Mouse (Mus musculus) A20 (cell line): ENCODE data around the gene Atg4a-ps.

Experiments used
- DNase-seq: peaks from one replicate; pipeline ENCODE4 v3.0.0-alpha.2; 2011; ENCODE audit warnings: low read depth, low spot score

The Atg4a-ps gene

GRCm38 (mm10) chr3:103627661-103628060 lies 18.2 kb downstream of the Atg4a-ps start:
- no peak for DNase-seq

DNA sequence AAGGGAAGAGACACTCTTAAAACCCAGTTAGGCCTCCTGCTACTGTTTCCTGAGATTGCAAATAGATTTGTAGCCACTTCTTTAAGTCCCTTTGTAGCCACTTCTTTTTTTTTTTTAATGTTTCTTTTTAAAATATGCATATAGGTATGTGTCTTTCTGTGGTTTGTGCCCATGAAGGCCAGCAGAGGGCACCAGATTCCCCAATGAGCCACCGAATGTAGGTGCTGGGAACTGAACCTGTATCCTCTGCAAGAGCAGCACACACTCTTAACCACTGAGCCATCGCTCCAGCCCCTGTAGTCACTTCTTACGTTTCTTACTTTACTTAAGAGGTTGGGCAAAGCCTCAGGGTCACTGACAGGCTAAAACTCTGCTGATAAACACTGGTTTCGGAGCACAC lies 19.4 kb downstream of the Atg4a-ps start:
- peak; percentile 7 for DNase-seq

GRCm38 (mm10) chr3:103625169-103625568 lies 20.7 kb downstream of the Atg4a-ps start:
- no peak for DNase-seq

GRCm38 (mm10) chr3:103624591-103625051 lies 21.2 kb downstream of the Atg4a-ps start:
- no peak for DNase-seq

- DNase-seq, result no peak
Measured at GRCm38 (mm10) chr3:103623893-103624470, 21.9 kb downstream of the Atg4a-ps start.

DNA sequence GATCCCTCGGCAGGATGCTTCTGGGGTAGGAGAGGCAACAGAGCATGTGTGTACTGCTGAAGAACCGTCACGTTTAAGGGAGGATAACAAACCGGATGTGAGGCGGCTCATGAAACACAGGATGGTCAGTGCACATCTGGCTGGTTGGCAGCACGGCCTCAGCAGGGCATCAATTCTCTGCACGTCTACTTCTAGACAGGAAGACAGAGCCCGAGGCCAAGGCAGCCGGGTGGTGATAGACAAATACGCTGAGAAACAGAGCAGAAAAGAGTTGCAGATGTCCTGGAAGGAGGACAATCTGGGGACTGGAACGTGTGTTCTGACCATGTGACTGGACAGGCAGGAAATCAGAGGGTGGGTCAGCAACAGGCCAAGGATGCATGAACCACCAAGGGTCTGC lies 25.8 kb downstream of the Atg4a-ps start:
- no peak for DNase-seq

DNA sequence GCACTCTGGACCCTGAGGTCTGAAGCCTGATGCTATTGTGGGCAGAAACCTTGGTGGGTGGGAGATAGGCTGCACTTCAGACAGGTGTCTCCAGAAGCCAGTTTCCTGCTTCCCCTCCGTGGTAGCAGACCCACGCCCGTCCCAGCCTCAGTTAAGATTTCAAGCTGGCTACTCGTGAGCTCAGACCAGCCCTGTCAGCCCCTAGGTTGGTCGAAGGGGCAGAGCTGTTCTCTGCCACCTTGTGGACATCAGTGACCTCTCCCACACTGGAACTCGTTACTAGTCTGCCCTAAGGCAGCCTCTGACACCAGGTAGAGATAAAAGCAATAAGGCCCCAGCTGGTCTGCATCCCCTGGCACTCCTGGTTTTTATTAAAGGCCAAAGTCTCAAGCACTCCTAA lies 28.9 kb downstream of the Atg4a-ps start:
- DNase-seq, result no peak

- DNase-seq, result no peak
Measured at GRCm38 (mm10) chr3:103615621-103616020, 30.2 kb downstream of the Atg4a-ps start.

- DNase-seq, result no peak
Measured at GRCm38 (mm10) chr3:103612636-103613355, 33.1 kb downstream of the Atg4a-ps start.

GRCm38 (mm10) chr3:103610231-103610630 lies 35.6 kb downstream of the Atg4a-ps start:
- no peak for DNase-seq

DNA sequence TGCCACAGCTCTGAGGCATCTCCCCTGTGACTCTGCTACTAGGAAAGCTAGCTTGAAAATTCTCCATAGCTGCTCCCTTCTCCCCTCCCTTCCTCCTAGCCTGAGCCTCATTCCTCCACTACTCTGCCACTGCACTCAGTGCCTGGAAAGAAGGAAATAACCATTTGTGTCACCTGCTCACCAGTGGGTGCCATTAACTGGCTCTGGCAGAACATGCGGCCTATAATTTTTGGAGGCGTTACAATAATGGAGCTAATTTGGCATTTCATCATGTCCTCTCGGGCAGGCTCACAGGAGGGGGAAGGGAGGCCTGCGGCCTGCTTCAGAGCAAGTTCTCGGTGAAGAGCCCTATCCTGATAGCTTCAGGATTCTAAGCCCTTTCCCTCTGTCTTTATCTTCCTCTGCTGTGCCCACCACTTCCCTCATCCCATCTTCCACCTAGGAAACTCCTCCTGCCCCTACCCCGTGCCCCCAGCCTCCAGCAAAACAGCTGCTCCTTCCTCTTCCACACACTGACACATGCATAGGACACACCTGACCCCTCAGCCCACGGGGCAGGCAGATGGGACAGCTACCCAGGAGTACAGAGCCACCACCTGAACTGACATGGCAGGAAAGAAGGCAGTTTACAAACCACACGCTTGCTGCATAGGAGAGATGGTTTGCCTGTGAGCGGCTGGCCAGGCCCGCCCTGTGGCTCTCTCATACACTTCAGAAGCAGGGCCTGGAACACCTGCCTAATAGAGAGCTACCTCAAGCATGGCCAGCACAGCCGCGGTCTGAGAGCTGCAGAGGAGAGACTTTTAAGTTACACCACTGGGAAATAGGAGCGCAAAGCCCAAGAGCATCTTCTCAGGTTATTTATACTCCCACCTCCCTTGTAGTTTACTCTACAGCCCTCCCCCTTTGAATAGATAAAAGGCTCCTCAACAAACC lies 38.9 kb downstream of the Atg4a-ps start:
- DNase-seq, result no peak

DNA sequence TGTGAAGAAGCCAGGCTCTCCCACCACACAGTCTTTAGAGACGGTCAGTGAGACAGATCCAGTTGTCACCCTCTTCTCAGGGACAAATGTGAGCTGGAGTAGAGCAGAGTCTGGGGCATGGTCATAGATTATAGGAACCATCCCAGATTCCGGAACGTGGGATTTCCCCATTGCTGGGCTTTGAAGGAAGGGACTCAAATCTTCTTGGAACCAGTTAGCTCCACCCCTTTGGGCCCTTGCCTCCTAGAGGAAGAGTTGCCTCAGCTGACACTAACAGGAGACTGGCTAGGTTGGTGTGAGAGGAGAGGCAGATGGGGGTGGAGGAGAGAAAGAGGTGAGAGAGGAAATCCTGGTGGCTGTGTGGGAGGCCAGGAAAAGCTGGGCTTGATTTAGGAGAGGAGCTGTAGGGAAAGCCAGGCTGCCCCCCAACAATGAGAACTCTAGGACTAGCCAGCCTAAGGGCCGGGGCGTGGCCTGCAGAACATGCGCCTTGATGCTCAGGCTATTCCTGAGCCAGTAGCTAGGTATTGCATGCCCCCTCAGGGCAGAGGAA lies 39.7 kb downstream of the Atg4a-ps start:
- DNase-seq, result no peak

GRCm38 (mm10) chr3:103601561-103601960 lies 44.3 kb downstream of the Atg4a-ps start:
- DNase-seq, result no peak

DNA sequence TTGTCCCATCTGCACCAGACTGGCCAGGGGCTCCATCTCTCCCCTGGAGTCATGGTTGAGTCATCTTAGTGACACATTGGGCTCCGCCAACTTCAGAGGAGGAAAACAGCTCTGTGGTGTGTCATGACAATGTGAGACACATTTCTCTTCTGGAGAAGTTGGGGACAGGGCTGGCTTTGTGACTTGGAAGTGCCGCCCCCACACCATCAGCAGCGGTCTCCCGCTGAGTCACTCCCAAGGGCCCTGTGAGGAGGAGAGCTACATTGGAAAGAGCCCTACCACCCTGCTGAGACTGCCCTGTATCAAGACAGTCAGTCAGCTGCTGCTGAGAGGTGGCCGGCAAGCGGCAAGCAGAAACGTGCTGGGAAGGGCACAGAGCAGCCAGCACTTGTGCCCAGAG lies 44.9 kb downstream of the Atg4a-ps start:
- no peak for DNase-seq

GRCm38 (mm10) chr3:103597586-103597985 lies 48.3 kb downstream of the Atg4a-ps start:
- no peak for DNase-seq

DNA sequence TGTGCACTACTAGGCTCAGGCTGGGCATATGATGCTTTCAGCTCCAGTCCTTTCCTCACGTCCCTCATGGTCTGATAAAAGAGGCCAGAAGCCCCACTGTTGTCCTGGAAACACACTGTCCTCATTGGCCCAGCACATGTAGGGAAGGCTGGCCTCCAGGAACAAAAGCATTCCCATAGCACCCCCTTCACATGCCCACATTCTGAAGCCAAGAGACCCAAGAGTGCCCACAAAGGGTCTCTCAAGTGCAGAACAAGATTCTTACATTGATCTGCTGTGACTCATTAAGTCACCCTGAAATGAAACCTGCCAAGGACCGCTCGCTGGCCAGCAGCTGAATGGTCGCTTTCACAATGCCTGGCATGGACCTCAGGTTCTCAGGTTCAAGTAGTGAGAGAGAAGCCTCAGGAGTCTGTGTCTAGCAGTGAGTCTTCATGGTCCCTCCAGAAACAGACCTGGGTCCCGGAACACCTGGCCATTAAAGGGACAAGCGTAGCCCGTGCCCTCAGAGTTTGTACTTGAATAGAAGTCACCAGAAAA lies 50.5 kb downstream of the Atg4a-ps start:
- no peak for DNase-seq
